Mouse (Mus musculus): ENCODE results near the gene Ms4a7.

- TF ChIP-seq CTCF (IDR thresholded peaks at IDR 0.05): peak; percentile 46
- no peak for TF ChIP-seq EP300 (IDR thresholded peaks at IDR 0.05)
Measured at GRCm38 (mm10) chr19:11351878-11352277, 15.9 kb upstream of the Ms4a7 start.
